Mouse (Mus musculus) stomach, postnatal 0 days (tissue): ENCODE measurements around the gene Rab1b. TPM values are rescaled to one million over a fixed set of nuclear protein-coding genes. Genes with fewer than 3 reads are reported as not detected.

Source experiments
- ATAC-seq: fragments of 200-750 bp; cut with Nextera tagmentation; 2 replicates; pipeline ENCODE4 v1.8.0; 2017; ENCODE audit not compliant: low FRiP score, low TSS enrichment
- DNase-seq: peaks from one replicate; pipeline ENCODE4 v3.0.0-alpha.2; 2016; ENCODE audit warnings: low spot score
- H3K27ac ChIP-seq: fragments of 300-500 bp; sonication (generic); replicated peaks from 2 replicates; pipeline ENCODE4 v1.5.1; 2014; ENCODE audit warnings: mild to moderate bottlenecking, control low read depth
- H3K27me3 ChIP-seq: fragments of 300-500 bp; sonication (generic); 2 replicates; pipeline ENCODE4 v1.6.1; 2014; ENCODE audit warnings: low read length; ENCODE audit not compliant: control insufficient read depth, insufficient read depth
- H3K36me3 ChIP-seq: fragments of 300-500 bp; sonication (generic); 2 replicates; pipeline ENCODE4 v1.6.1; 2014; ENCODE audit warnings: low read length, mixed read lengths; ENCODE audit not compliant: control insufficient read depth, insufficient read depth
- H3K4me1 ChIP-seq: fragments of 300-500 bp; sonication (generic); replicated peaks from 2 replicates; pipeline ENCODE4 v1.6.1; 2014; ENCODE audit warnings: antibody characterized with exemption; ENCODE audit not compliant: control insufficient read depth, insufficient read depth
- H3K4me2 ChIP-seq: fragments of 300-500 bp; sonication (generic); replicated peaks from 2 replicates; pipeline ENCODE4 v1.6.1; 2014; ENCODE audit warnings: low read depth, mild to moderate bottlenecking, control low read depth, moderate library complexity
- H3K4me3 ChIP-seq: fragments of 300-500 bp; sonication (generic); 2 replicates; pipeline ENCODE4 v1.5.1; 2014; ENCODE audit warnings: low read depth, low read length, control low read depth
- H3K9ac ChIP-seq: fragments of 300-500 bp; sonication (generic); 2 replicates; pipeline ENCODE4 v1.6.1; 2014; ENCODE audit warnings: mild to moderate bottlenecking, low read length, control low read depth, mixed read lengths
- H3K9me3 ChIP-seq: fragments of 300-500 bp; sonication (generic); 2 replicates; pipeline ENCODE4 v1.6.1; 2016; ENCODE audit warnings: low read length; ENCODE audit not compliant: control insufficient read depth
- CTCF ChIP-seq: IDR thresholded peaks from 2 replicates; pipeline ENCODE4 v1.5.1; 2016; ENCODE audit warnings: antibody characterized with exemption, low read depth, mild to moderate bottlenecking, moderate library complexity
- EP300 ChIP-seq: optimal IDR thresholded peaks from 2 replicates; pipeline ENCODE3; 2016; ENCODE audit warnings: antibody characterized with exemption
- WGBS: fragments of 180-500 bp; shearing (Covaris S2); extraction: QIAGEN DNeasy Blood & Tissue Kit; methylation state at CpG from one replicate; pipeline ENCODE4 v1.1.7; 2014; 5-methylcytosine and 5-hydroxymethylcytosine counted together
- polyA plus RNA-seq: library from polyadenylated mRNA; unstranded; fragments of >200 nt; fragmentation: Nextera tagmentation; extraction: Ambion mirVana; gene quantifications from 2 replicates; pipeline ENCODE4 v1.2.1, GENCODE M21; 2015

Gene Rab1b
- polyA plus RNA-seq, 1 experiment from 2014 or later: 183 TPM

- H3K4me1 ChIP-seq: peaks cover 5% of the 10 kb centered on the region; the same call in 1 of the 2 replicates
- ATAC-seq (peak; percentile 22; the same call in 1 of the 2 replicates), DNase-seq (no peak)
- peak overlapping the region; percentile 73 for H3K4me2 ChIP-seq
- no peak for TF ChIP-seq EP300
- no peak; the same call in 1 of the 2 replicates for TF ChIP-seq CTCF
- H3K9me3 ChIP-seq: no peaks in the 10 kb centered on the region
- H3K27ac ChIP-seq: peak overlapping the region; percentile 81
- WGBS: 1% methylated on average over 20 of the region's 20 CpGs
- H3K36me3 ChIP-seq: no peaks in the 10 kb centered on the region
- no peak overlapping the region for H3K9ac ChIP-seq
- peak overlapping the region; percentile 60 for H3K4me3 ChIP-seq
- H3K27me3 ChIP-seq: no peaks in the 10 kb centered on the region; the same call in 1 of the 2 replicates
These were observed 34.4 kb downstream of the Rab1b start for GRCm38 (mm10) chr19:5072389-5073019.

GRCm38 (mm10) chr19:5071545-5072369, 35.1 kb downstream of the Rab1b start:
- ATAC-seq (peak; percentile 84), DNase-seq (peak; percentile 85)
- Histone ChIP-seq H3K4me1 (peaks cover 9% of the 10 kb centered on the region; the same call in 1 of the 2 replicates), H3K27ac (peak overlapping the region; percentile 81), H3K36me3 (no peaks in the 10 kb centered on the region), H3K4me2 (peak overlapping the region; percentile 73), H3K9ac (peak overlapping the region; percentile 53), H3K27me3 (no peaks in the 10 kb centered on the region; the same call in 1 of the 2 replicates), H3K4me3 (peak overlapping the region; percentile 60), H3K9me3 (no peaks in the 10 kb centered on the region)
- TF ChIP-seq CTCF: no peak
- 2% methylated on average over 37 of the region's 40 CpGs for WGBS

- DNase-seq: no peak
- H3K27me3 ChIP-seq: no peaks in the 10 kb centered on the region; the same call in 1 of the 2 replicates
- H3K4me3 ChIP-seq: peak overlapping the region; percentile 60
- TF ChIP-seq EP300: no peak
- TF ChIP-seq CTCF: no peak
- H3K9ac ChIP-seq: peak overlapping the region; percentile 53
- no peaks in the 10 kb centered on the region for H3K9me3 ChIP-seq
- no peak for ATAC-seq
- no peaks in the 10 kb centered on the region for H3K36me3 ChIP-seq
- WGBS: 14% methylated on average over 11 of the region's 11 CpGs
- peak overlapping the region; percentile 81 for H3K27ac ChIP-seq
- H3K4me1 ChIP-seq: peaks cover 9% of the 10 kb centered on the region; the same call in 1 of the 2 replicates
- H3K4me2 ChIP-seq: peak overlapping the region; percentile 73
These were observed 35.8 kb downstream of the Rab1b start for GRCm38 (mm10) chr19:5071077-5071476.

- Histone ChIP-seq H3K36me3 (no peaks in the 10 kb centered on the region), H3K4me1 (peaks cover 9% of the 10 kb centered on the region; the same call in 1 of the 2 replicates), H3K9me3 (no peaks in the 10 kb centered on the region), H3K4me3 (peak overlapping the region; percentile 60), H3K4me2 (peak overlapping the region; percentile 73), H3K27me3 (no peaks in the 10 kb centered on the region; the same call in 1 of the 2 replicates), H3K27ac (no peak overlapping the region), H3K9ac (peak overlapping the region; percentile 31; the same call in 1 of the 2 replicates)
- ATAC-seq (no peak), DNase-seq (no peak)
- WGBS: 76% methylated on average over 7 of the region's 7 CpGs
- TF ChIP-seq EP300: no peak
- no peak for TF ChIP-seq CTCF
These were observed 36.9 kb downstream of the Rab1b start for GRCm38 (mm10) chr19:5069978-5070377.

GRCm38 (mm10) chr19:5069486-5069885, 37.4 kb downstream of the Rab1b start:
- Histone ChIP-seq H3K4me2 (peak overlapping the region; percentile 73), H3K27ac (no peak overlapping the region), H3K36me3 (no peaks in the 10 kb centered on the region), H3K9ac (peak overlapping the region; percentile 68; the same call in 1 of the 2 replicates), H3K4me3 (peak overlapping the region; percentile 60), H3K9me3 (no peaks in the 10 kb centered on the region), H3K27me3 (no peaks in the 10 kb centered on the region; the same call in 1 of the 2 replicates), H3K4me1 (peaks cover 9% of the 10 kb centered on the region; the same call in 1 of the 2 replicates)
- TF ChIP-seq EP300: no peak
- DNase-seq (no peak), ATAC-seq (no peak)
- WGBS: 84% methylated on average over 5 of the region's 5 CpGs
